Mouse (Mus musculus): ENCODE measurements around the gene Srgap3.

- TF ChIP-seq CTCF (conservative IDR thresholded peaks at IDR 0.05; ENCODE audit: low read length) (no peak), NANOG (IDR thresholded peaks at IDR 0.05; ENCODE audit: borderline replicate concordance, low read length) (no peak), POU5F1 (IDR thresholded peaks at IDR 0.05; ENCODE audit: borderline replicate concordance, low read length) (no peak)
These were observed 218.2 kb downstream of the Srgap3 start for GRCm38 (mm10) chr6:112728760-112729422.

All from E14TG2a.4 (cell line).